Mouse (Mus musculus) lung, postnatal 14 days (tissue): ENCODE data around the gene Vps8.

Experiments
- DNase-seq: peaks from one replicate; pipeline ENCODE4 v3.0.0; 2021

Gene Vps8

GRCm38 (mm10) chr16:21405224-21405969, 17.5 kb upstream of the Vps8 start:
- no peak for DNase-seq

- no peak for DNase-seq
Measured at GRCm38 (mm10) chr16:21406136-21406535, 16.8 kb upstream of the Vps8 start.

- no peak for DNase-seq
Measured at GRCm38 (mm10) chr16:21411779-21412178, 11.1 kb upstream of the Vps8 start.

GRCm38 (mm10) chr16:21412593-21413047, 10.3 kb upstream of the Vps8 start:
- peak; percentile 84 for DNase-seq

- no peak for DNase-seq
Measured at GRCm38 (mm10) chr16:21413819-21414218, 9.1 kb upstream of the Vps8 start.

- DNase-seq = no peak
Measured at GRCm38 (mm10) chr16:21415128-21415527, 7.8 kb upstream of the Vps8 start.

GRCm38 (mm10) chr16:21418012-21418411, 4.9 kb upstream of the Vps8 start:
- DNase-seq = no peak

- DNase-seq = no peak
Measured at GRCm38 (mm10) chr16:21423546-21423910, 610 bp downstream of the Vps8 start.

- DNase-seq = no peak
Measured at GRCm38 (mm10) chr16:21428131-21428530, 5.2 kb downstream of the Vps8 start.

GRCm38 (mm10) chr16:21430377-21431060, 7.6 kb downstream of the Vps8 start:
- DNase-seq = no peak

- no peak for DNase-seq
Measured at GRCm38 (mm10) chr16:21431614-21432013, 8.7 kb downstream of the Vps8 start.

- no peak for DNase-seq
Measured at GRCm38 (mm10) chr16:21433543-21433942, 10.6 kb downstream of the Vps8 start.

- DNase-seq = no peak
Measured at GRCm38 (mm10) chr16:21441012-21441411, 18.1 kb downstream of the Vps8 start.

- DNase-seq = no peak
Measured at GRCm38 (mm10) chr16:21445026-21445625, 22.2 kb downstream of the Vps8 start.

- DNase-seq = no peak
Measured at GRCm38 (mm10) chr16:21447447-21447846, 24.5 kb downstream of the Vps8 start.

GRCm38 (mm10) chr16:21448464-21448863, 25.5 kb downstream of the Vps8 start:
- DNase-seq = no peak

GRCm38 (mm10) chr16:21449890-21450289, 27.0 kb downstream of the Vps8 start:
- DNase-seq = no peak

GRCm38 (mm10) chr16:21452569-21452968, 29.7 kb downstream of the Vps8 start:
- DNase-seq = no peak

- no peak for DNase-seq
Measured at GRCm38 (mm10) chr16:21457639-21458369, 34.9 kb downstream of the Vps8 start.

GRCm38 (mm10) chr16:21465868-21466267, 43.0 kb downstream of the Vps8 start:
- DNase-seq = no peak

- DNase-seq = no peak
Measured at GRCm38 (mm10) chr16:21470416-21470815, 47.5 kb downstream of the Vps8 start.

GRCm38 (mm10) chr16:21477074-21477473, 54.2 kb downstream of the Vps8 start:
- DNase-seq = no peak

- no peak for DNase-seq
Measured at GRCm38 (mm10) chr16:21478376-21478775, 55.5 kb downstream of the Vps8 start.
